ENCODE assay signal across 8 mouse cellular contexts in the genomic region with DNA sequence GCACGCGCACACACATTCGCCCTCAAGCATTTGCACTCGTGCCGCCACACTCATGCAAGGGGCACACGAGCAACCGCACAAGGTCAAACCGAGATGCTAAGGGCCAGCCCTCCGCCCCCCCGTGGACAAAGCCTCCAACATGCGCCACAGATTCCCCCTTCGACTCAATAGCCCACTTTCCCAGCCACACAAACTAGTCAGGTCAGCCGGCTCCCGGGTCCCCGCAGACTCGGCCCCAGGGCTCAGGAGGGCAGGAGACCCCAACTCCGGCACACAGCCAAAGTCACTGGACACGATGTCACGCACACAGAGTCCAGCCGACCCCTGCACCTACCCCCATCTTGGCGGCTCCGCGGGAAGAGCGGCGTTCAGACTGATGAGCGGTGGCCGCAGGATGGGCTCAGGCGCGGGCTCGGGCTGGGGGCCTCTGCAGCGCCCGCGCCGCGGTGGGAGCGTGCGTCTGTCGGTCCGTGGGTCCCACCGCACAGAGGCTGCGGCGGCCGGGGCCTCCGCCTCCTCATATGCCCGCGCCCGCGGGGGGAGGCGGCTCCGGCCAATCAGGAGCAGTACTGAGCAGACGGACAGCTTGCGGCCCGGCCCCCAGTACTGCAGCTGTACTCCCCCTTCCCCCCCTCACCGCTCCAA. TPM values are rescaled to one million over a fixed set of nuclear protein-coding genes. Genes with fewer than 3 reads are reported as not detected.
A peak's percentile ranks its signal among the peaks of the same experiment; 100 is the strongest.
DNase-seq lines count a peak whose midpoint lies in the region; ATAC-seq lines count a peak whose summit lies in the region.

Gene Atp1a3 (minus strand): TSS at position 538 of the 645 bp plus-strand sequence.

- no peak within 1 kb of the TSS for H3K27ac ChIP-seq in heart, embryonic 10.5 days
- peak within 1 kb of the TSS; percentile 99 for H3K27ac ChIP-seq in hindbrain, embryonic 14.5 days
- no peak within 1 kb of the TSS for H3K27ac ChIP-seq in limb, embryonic 13.5 days
- peak within 1 kb of the TSS; percentile 97 for H3K27ac ChIP-seq in neural tube, embryonic 13.5 days (replicated peaks)

- peak; percentile 87 for ATAC-seq in hindbrain, embryonic 14.5 days (ENCODE audit: low FRiP score)
- peak; percentile 52 for ATAC-seq in limb, embryonic 13.5 days (ENCODE audit: low FRiP score, low read depth)
- ATAC-seq in neural tube, embryonic 13.5 days (ENCODE audit: low read depth): peak; percentile 78

- no peaks in the 10 kb centered on the region for H3K36me3 ChIP-seq in heart, embryonic 10.5 days
- H3K36me3 ChIP-seq in hindbrain, embryonic 14.5 days (replicated peaks; ENCODE audit: control insufficient read depth, insufficient read depth): peaks cover 15% of the 10 kb centered on the region
- no peaks in the 10 kb centered on the region for H3K36me3 ChIP-seq in limb, embryonic 13.5 days
- H3K36me3 ChIP-seq in neural tube, embryonic 13.5 days: peaks cover 10% of the 10 kb centered on the region

- H3K27me3 ChIP-seq in heart, embryonic 10.5 days (ENCODE audit: insufficient read depth, poor library complexity, severe bottlenecking): peaks cover 80% of the 10 kb centered on the region
- no peaks in the 10 kb centered on the region for H3K27me3 ChIP-seq in hindbrain, embryonic 14.5 days (ENCODE audit: control insufficient read depth, insufficient read depth, low read length)
- H3K27me3 ChIP-seq in limb, embryonic 13.5 days: peaks cover 80% of the 10 kb centered on the region
- H3K27me3 ChIP-seq in neural tube, embryonic 13.5 days: peaks cover 29% of the 10 kb centered on the region

- no peak for DNase-seq in heart, embryonic 10.5 days (ENCODE audit: low spot score)
- DNase-seq in heart, postnatal 4 days: no peak
- peak; percentile 80 for DNase-seq in adrenal gland, postnatal 10 days
- DNase-seq in embryo, embryonic 9.5 days (ENCODE audit: extremely low spot score): peak; percentile 25
- DNase-seq in hindbrain, embryonic 14.5 days (ENCODE audit: low spot score): peak; percentile 83
- no peak for DNase-seq in gastrocnemius, adult 18-20 months (ENCODE audit: low spot score)

- H3K4me1 ChIP-seq in heart, embryonic 10.5 days: peaks cover 44% of the 10 kb centered on the region
- peaks cover 63% of the 10 kb centered on the region for H3K4me1 ChIP-seq in hindbrain, embryonic 14.5 days (replicated peaks; ENCODE audit: control insufficient read depth, insufficient read depth, low read length)
- H3K4me1 ChIP-seq in limb, embryonic 13.5 days: peaks cover 30% of the 10 kb centered on the region
- peaks cover 77% of the 10 kb centered on the region for H3K4me1 ChIP-seq in neural tube, embryonic 13.5 days (replicated peaks)

- 1% methylated on average over 54 of the region's 54 CpGs for WGBS in heart, embryonic 10.5 days
- WGBS in hindbrain, embryonic 14.5 days: under 1% methylated on average over 46 of the region's 54 CpGs
- under 1% methylated on average over 49 of the region's 54 CpGs for WGBS in limb, embryonic 13.5 days
- WGBS in neural tube, embryonic 13.5 days: under 1% methylated on average over 52 of the region's 54 CpGs

- peak within 1 kb of the TSS; percentile 54 for H3K4me2 ChIP-seq in hindbrain, embryonic 14.5 days (replicated peaks)
- peak within 1 kb of the TSS; percentile 71 for H3K4me2 ChIP-seq in limb, embryonic 13.5 days (replicated peaks)
- H3K4me2 ChIP-seq in neural tube, embryonic 13.5 days: peak within 1 kb of the TSS; percentile 70

- peak within 1 kb of the TSS; percentile 56 for H3K4me3 ChIP-seq in heart, embryonic 10.5 days
- H3K4me3 ChIP-seq in hindbrain, embryonic 14.5 days (replicated peaks; ENCODE audit: low read length): peak within 1 kb of the TSS; percentile 76
- H3K4me3 ChIP-seq in limb, embryonic 13.5 days: peak within 1 kb of the TSS; percentile 43
- H3K4me3 ChIP-seq in neural tube, embryonic 13.5 days: peak within 1 kb of the TSS; percentile 78

- H3K9me3 ChIP-seq in heart, embryonic 10.5 days: no peaks in the 10 kb centered on the region
- H3K9me3 ChIP-seq in hindbrain, embryonic 14.5 days (ENCODE audit: control insufficient read depth, low read length): no peaks in the 10 kb centered on the region
- H3K9me3 ChIP-seq in limb, embryonic 13.5 days: no peaks in the 10 kb centered on the region
- H3K9me3 ChIP-seq in neural tube, embryonic 13.5 days: no peaks in the 10 kb centered on the region

- H3K9ac ChIP-seq in hindbrain, embryonic 14.5 days: peak within 1 kb of the TSS; percentile 90
- peak within 1 kb of the TSS; percentile 54 for H3K9ac ChIP-seq in limb, embryonic 13.5 days
- peak within 1 kb of the TSS; percentile 97 for H3K9ac ChIP-seq in neural tube, embryonic 13.5 days

RNA-seq across cellular contexts. Expression of gene Atp1a3, which starts in this region (rescaled TPM):
- 2.2 and 3.5 TPM in 2 replicates for polyA plus RNA-seq in heart, embryonic 10.5 days (2016; fragmentation: Nextera tagmentation; extraction: Ambion mirVana)
- total RNA-seq in heart, postnatal 4 days (2021): under 1 TPM; 0.31 to 0.47 TPM
- 10 to 100 TPM; 26.2 to 42.2 TPM for total RNA-seq in adrenal gland, postnatal 10 days (2021)
- 404 and 524 TPM in 2 replicates for polyA plus RNA-seq in hindbrain, embryonic 14.5 days (2014; fragmentation: Nextera tagmentation; extraction: Ambion mirVana)
- 0.59 and 1.3 TPM in 2 replicates for polyA plus RNA-seq in limb, embryonic 13.5 days (2015; fragmentation: Nextera tagmentation; extraction: Ambion mirVana)
- polyA plus RNA-seq in neural tube, embryonic 13.5 days (2015; fragmentation: Nextera tagmentation; extraction: Ambion mirVana): 261 and 282 TPM in 2 replicates
- under 1 TPM; 0.17 to 0.23 TPM for total RNA-seq in gastrocnemius, adult 18-20 months (2021)

Comparison
In these comparisons a context has a peak if more than half of its experiments do, and no peak if none do; other contexts are left out.
1. RNA of gene Atp1a3 (total RNA-seq): 26.2 to 42.2 TPM in adrenal gland, postnatal 10 days; 0.31 to 0.47 TPM in heart, postnatal 4 days and 0.17 to 0.23 TPM in gastrocnemius, adult 18-20 months; every median in the first group is over 10 times any median in the second.
2. RNA of gene Atp1a3 (polyA plus RNA-seq): 404 to 524 TPM in hindbrain, embryonic 14.5 days and 261 to 282 TPM in neural tube, embryonic 13.5 days; 2.2 to 3.5 TPM in heart, embryonic 10.5 days and 0.59 to 1.3 TPM in limb, embryonic 13.5 days; every median in the first group is over 10 times any median in the second.
3. DNase-seq: peak in adrenal gland, postnatal 10 days (single experiment), embryo, embryonic 9.5 days (single experiment) and hindbrain, embryonic 14.5 days (single experiment); none in heart, embryonic 10.5 days (single experiment), heart, postnatal 4 days (single experiment) and gastrocnemius, adult 18-20 months (single experiment).
4. H3K27ac ChIP-seq: peak in hindbrain, embryonic 14.5 days (single experiment) and neural tube, embryonic 13.5 days (single experiment); none in heart, embryonic 10.5 days (single experiment) and limb, embryonic 13.5 days (single experiment).
5. Peak in every context shown above with its lines, with median percentiles within 50 percentile points of each other: H3K4me3 ChIP-seq, ATAC-seq, H3K4me2 ChIP-seq and H3K9ac ChIP-seq.